Mouse (Mus musculus) heart, adult 2 months (tissue): ENCODE measurements at regions not wholly inside any gene's neighbourhood (a gene's known extent, or its start where the extent isn't known, plus 50 kb on each side); places are given as distances from the start of the nearest gene placed in this dataset.

Experiments used
- DNase-seq, 2 experiments: peaks; one replicate each; pipeline ENCODE4 v3.0.0; 2021
- H3K27ac ChIP-seq: fragments of 200-600 bp; 2 replicates; pipeline ENCODE4 v1.8.1; 2022
- H3K27me3 ChIP-seq: fragments of 200-500 bp; 2 replicates; pipeline ENCODE4 v1.6.1; 2012; ENCODE audit warnings: mild to moderate bottlenecking, low read length, inconsistent platforms, mixed read lengths; ENCODE audit not compliant: control insufficient read depth, insufficient read depth
- H3K36me3 ChIP-seq: fragments of 200-500 bp; 2 replicates; pipeline ENCODE4 v1.6.1; 2012; ENCODE audit warnings: low read length, inconsistent platforms; ENCODE audit not compliant: control insufficient read depth, insufficient read depth
- H3K4me1 ChIP-seq: fragments of 200-500 bp; 2 replicates; pipeline ENCODE4 v1.6.1; 2011; ENCODE audit warnings: low read length; ENCODE audit not compliant: control insufficient read depth, insufficient read depth
- H3K4me3 ChIP-seq: fragments of 200-600 bp; 2 replicates; pipeline ENCODE4 v1.8.1; 2022
- H3K79me2 ChIP-seq: fragments of 200-500 bp; replicated peaks from 2 replicates; pipeline ENCODE4 v1.6.1; 2012; ENCODE audit warnings: mild to moderate bottlenecking, inconsistent platforms, low read length, moderate library complexity, mixed read lengths; ENCODE audit not compliant: control insufficient read depth, insufficient read depth
- H3K9ac ChIP-seq: fragments of 200-500 bp; 2 replicates; pipeline ENCODE4 v1.6.1; 2012; ENCODE audit warnings: low read depth, mild to moderate bottlenecking, control low read depth, inconsistent platforms, low read length, mixed read lengths
- CTCF ChIP-seq: fragments of 200-600 bp; IDR thresholded peaks from 2 replicates; pipeline ENCODE4 v1.8.1; 2022; ENCODE audit warnings: antibody characterized with exemption, mild to moderate bottlenecking, moderate library complexity
- EP300 ChIP-seq: fragments of 200-500 bp; IDR thresholded peaks from 2 replicates; pipeline ENCODE4 v1.6.1; 2011; ENCODE audit warnings: low read depth, low read length, control low read depth; ENCODE audit not compliant: insufficient read depth
- POLR2A ChIP-seq: fragments of 200-500 bp; IDR thresholded peaks from 2 replicates; pipeline ENCODE4 v1.6.1; 2011; ENCODE audit warnings: mild to moderate bottlenecking, low read depth, low read length, control low read depth; ENCODE audit not compliant: insufficient read depth
- WGBS: fragments of 180-500 bp; shearing (Covaris S2); methylation state at CpG from one replicate; pipeline ENCODE4 v1.1.7; 2018; 5-methylcytosine and 5-hydroxymethylcytosine counted together
- intact Hi-C: fragments of 180-260 bp; cut with DNase I; formaldehyde crosslinking; loops from one replicate; pipeline ENCODE4 v1.15.1; 2025

DNA sequence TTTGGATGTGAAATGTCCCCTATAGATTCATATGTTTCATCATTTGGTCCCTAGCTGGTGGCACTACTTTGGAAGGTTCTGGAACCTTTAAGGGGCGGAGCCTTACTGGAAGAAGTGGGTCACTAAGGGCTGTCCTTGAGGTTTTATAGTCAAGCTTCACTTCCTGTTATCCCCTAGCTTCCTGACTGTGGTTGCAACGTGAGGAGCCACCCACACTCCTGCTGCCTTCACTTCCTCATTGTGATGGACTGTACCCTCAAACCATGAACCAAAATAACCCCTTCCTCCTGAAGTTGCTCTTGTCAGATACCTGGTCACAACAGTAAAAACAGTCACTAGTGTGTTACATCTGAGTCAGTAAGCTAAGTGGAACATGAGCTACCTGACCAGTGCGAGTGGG is 133.5 kb upstream of the Tmtc1 start:
- Histone ChIP-seq H3K27ac (no peak overlapping the region), H3K36me3 (no peaks in the 10 kb centered on the region), H3K4me1 (no peaks in the 10 kb centered on the region), H3K79me2 (no peaks in the 10 kb centered on the region), H3K4me3 (no peak overlapping the region), H3K27me3 (no peaks in the 10 kb centered on the region; the same call in 1 of the 2 replicates), H3K9ac (no peak overlapping the region)
- no peak for TF ChIP-seq CTCF
- TF ChIP-seq EP300 = no peak
- no peak for TF ChIP-seq POLR2A
- intact Hi-C loops = no loop called here
- 71% methylated on average over 3 of the region's 3 CpGs for WGBS
- no peak for DNase-seq

DNA sequence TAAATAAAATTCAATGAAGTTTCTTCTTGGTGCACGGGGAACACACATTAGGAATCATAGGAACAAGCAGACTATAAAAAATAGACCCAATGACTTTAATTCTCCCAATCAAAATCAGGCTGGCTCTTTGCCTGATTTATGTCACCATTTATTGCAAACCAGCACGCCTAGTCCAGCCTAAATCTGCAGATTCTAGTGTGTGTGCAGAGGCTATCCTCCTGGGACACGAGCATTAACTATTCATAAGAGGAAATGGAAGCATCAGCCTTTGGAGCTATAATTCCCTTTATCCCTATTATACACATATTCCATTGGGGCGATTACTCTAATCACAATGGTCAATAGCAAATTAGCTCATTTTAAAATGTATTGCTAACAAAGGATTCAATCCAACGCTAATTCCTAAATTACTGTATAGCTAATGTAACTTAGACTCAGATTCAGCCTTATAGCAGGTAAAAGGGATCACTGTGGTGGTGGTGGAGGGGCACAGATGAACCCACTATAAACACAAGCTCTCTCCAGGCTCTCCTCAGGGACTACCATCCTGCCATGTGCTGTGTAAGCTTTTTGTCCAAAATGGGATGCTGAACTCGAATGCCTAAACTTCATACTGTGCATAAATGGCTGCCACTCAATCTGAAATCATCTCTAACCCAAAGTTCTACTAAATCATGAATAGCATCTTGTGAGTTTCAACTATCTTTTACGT is 130.7 kb upstream of the Tmtc1 start:
- H3K9ac ChIP-seq = no peak overlapping the region
- no peaks in the 10 kb centered on the region for H3K4me1 ChIP-seq
- intact Hi-C loops = no loop called here
- WGBS = 84% methylated on average over 7 of the region's 7 CpGs
- H3K4me3 ChIP-seq = no peak overlapping the region
- H3K27me3 ChIP-seq = no peaks in the 10 kb centered on the region; the same call in 1 of the 2 replicates
- no peak for DNase-seq
- no peak overlapping the region for H3K27ac ChIP-seq
- TF ChIP-seq CTCF (no peak), EP300 (no peak), POLR2A (no peak)
- no peaks in the 10 kb centered on the region for H3K79me2 ChIP-seq
- no peaks in the 10 kb centered on the region for H3K36me3 ChIP-seq

DNA sequence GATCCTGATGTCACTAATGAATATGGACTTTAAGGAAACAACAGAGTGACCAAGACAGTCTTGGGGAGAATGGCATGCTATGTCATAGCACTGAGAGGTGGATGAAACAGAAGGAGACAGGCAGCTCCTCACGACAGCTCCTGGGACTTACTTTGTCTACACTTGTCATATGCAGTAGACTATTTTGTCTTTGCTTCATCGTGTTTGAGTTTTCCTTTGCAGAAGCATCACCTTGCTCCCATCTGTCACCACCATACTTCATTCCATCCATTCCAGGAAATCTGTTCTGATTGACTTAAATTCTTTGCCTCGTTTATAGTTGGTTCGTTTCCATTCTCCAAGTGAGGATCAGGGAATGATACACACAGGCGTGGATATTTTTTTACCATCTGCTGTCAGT is 128.0 kb upstream of the Tmtc1 start:
- no peak overlapping the region for H3K27ac ChIP-seq
- no peaks in the 10 kb centered on the region for H3K79me2 ChIP-seq
- no peaks in the 10 kb centered on the region for H3K36me3 ChIP-seq
- TF ChIP-seq CTCF = no peak
- no peak for TF ChIP-seq EP300
- no peak for TF ChIP-seq POLR2A
- H3K4me3 ChIP-seq = no peak overlapping the region
- no peaks in the 10 kb centered on the region for H3K27me3 ChIP-seq
- intact Hi-C loops = no loop called here
- WGBS = 47% methylated on average over 5 of the region's 5 CpGs
- H3K9ac ChIP-seq = no peak overlapping the region
- no peak for DNase-seq
- H3K4me1 ChIP-seq = no peaks in the 10 kb centered on the region

DNA sequence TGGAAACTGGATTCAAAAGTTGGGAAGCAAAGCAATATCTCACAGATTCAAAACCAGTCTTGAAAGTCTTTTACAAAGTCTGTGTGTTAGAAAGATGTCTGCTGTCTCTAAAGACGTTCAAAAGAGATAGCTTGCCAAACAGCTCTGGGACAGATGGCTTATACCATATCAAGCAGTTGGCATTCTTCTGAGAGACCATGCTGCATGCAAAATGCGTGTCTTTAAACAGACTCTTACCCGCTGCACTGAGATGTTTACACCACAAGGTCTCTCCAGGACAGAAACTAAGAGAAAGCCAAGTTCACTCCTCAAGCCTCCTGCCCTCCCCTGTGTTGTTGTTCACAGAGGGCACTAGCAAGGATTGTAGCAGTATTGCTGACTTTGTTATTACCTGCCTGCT is 127.5 kb upstream of the Tmtc1 start:
- 56% methylated on average over 3 of the region's 3 CpGs for WGBS
- H3K79me2 ChIP-seq = no peaks in the 10 kb centered on the region
- no peak overlapping the region for H3K4me3 ChIP-seq
- no peaks in the 10 kb centered on the region for H3K36me3 ChIP-seq
- H3K4me1 ChIP-seq = no peaks in the 10 kb centered on the region
- intact Hi-C loops = no loop called here
- H3K27ac ChIP-seq = no peak overlapping the region
- no peaks in the 10 kb centered on the region for H3K27me3 ChIP-seq
- DNase-seq = no peak
- no peak overlapping the region for H3K9ac ChIP-seq
- TF ChIP-seq CTCF (no peak), EP300 (no peak), POLR2A (no peak)

DNA sequence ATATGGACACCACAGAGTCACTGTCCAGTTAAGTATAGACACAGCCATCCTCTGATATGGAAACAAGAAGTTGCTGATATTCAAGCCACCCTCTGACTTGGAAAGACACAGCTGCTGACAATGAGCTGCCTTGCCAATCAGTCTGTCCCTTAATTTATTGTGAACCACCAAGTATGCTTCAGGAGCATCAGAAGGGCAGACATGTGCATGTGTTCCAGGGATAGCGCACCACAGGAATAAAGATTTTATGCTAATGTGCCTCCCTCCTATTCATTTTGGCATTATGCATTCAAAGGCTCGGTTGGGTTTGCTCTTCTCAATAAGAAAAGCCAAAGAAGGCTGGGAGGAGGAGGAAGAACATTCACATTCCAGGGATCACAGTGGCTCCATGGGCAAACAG is 120.0 kb upstream of the Tmtc1 start:
- H3K4me1 ChIP-seq = no peaks in the 10 kb centered on the region
- H3K27ac ChIP-seq = no peak overlapping the region
- intact Hi-C loops = no loop called here
- TF ChIP-seq EP300 (no peak), CTCF (no peak), POLR2A (no peak)
- DNase-seq = no peak
- no peaks in the 10 kb centered on the region for H3K79me2 ChIP-seq
- 89% methylated on average over 2 of the region's 2 CpGs for WGBS
- H3K27me3 ChIP-seq = no peaks in the 10 kb centered on the region
- H3K9ac ChIP-seq = no peak overlapping the region
- no peaks in the 10 kb centered on the region for H3K36me3 ChIP-seq
- H3K4me3 ChIP-seq = no peak overlapping the region

DNA sequence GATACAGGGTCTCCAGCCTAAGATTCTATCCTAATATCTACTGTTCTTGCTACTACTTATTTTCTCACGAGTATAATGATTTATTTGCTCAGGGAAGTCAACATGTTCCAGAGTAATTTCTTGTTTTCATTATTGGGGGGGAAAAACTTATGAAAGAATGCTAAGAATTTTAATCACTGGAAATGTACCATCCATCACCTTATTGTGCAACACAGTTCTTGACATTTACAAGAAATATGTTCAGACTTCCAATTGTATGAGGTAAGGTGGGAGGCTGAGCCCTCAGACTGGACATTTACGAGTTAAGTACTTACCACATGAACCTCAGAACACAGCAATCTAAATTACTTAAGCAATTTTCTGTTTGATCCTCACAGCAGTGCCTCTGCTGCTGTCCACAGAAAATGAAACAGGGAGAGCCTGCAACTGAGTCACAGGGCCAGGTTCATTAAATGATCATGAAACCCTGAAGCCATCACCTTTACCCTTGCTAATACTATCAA is 118.1 kb upstream of the Tmtc1 start:
- Histone ChIP-seq H3K4me3 (no peak overlapping the region), H3K79me2 (no peaks in the 10 kb centered on the region), H3K27ac (no peak overlapping the region), H3K36me3 (no peaks in the 10 kb centered on the region), H3K4me1 (no peaks in the 10 kb centered on the region), H3K9ac (no peak overlapping the region), H3K27me3 (no peaks in the 10 kb centered on the region)
- no peak for DNase-seq
- TF ChIP-seq POLR2A = no peak
- no peak for TF ChIP-seq CTCF
- TF ChIP-seq EP300 = no peak
- intact Hi-C loops = no loop called here
- 70% methylated on average over 2 of the region's 2 CpGs for WGBS
